Mouse (Mus musculus) layer of hippocampus, adult 2 months (tissue): Measurements from ENCODE around the gene Wfdc10. TPM values are rescaled to one million over a fixed set of nuclear protein-coding genes. Genes with fewer than 3 reads are reported as not detected.
A peak's percentile ranks its signal among the peaks of the same experiment; 100 is the strongest.

Experiments
- DNase-seq, 2 experiments: peaks; one replicate each; pipeline ENCODE4 v3.0.0; 2022; ENCODE audit warnings: low spot score in 2 of 2
- H3K27ac ChIP-seq: fragments of 200-600 bp; 2 replicates; pipeline ENCODE4 v1.8.1; 2022
- H3K4me3 ChIP-seq: fragments of 200-600 bp; 2 replicates; pipeline ENCODE4 v1.8.1; 2022; ENCODE audit warnings: mild to moderate bottlenecking
- CTCF ChIP-seq: fragments of 200-600 bp; conservative IDR thresholded peaks from 2 replicates; pipeline ENCODE4 v1.8.1; 2022; ENCODE audit warnings: antibody characterized with exemption, mild to moderate bottlenecking, moderate library complexity
- total RNA-seq, 2 experiments: library from RNA; stranded (reverse); gene quantifications; 2 replicates each; pipeline ENCODE4 v1.2.3; 2021

The Wfdc10 gene
- total RNA-seq, 2 experiments from 2014 or later: not detected

DNA sequence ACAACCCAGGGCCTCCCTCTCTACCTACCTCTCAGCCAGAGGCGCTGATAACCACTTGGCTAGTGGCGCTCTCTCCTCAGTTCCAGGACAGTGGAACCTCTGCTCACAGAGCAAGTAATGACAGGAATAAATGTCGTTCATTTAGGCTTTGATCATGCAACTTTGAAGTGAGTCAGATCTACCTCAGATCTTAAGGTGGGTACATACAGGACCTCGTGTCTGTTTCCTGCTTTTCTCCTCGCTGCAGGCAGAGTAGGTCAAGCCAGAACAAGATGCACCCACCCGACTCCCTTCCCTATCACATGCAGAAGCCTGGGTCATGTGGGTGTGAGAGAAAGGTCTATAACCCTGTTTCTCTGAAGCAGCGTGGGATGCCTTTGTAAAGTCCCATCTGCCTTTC lies 18.1 kb downstream of the Wfdc10 start, which contains the start of gene Wfdc11:
Wfdc11 (minus strand) TSS at position 101 of the 400 bp plus-strand sequence.
- TF ChIP-seq CTCF: no peak
- Histone ChIP-seq H3K27ac (no peak within 1 kb of the TSS), H3K4me3 (no peak within 1 kb of the TSS)
- no peak for DNase-seq

DNA sequence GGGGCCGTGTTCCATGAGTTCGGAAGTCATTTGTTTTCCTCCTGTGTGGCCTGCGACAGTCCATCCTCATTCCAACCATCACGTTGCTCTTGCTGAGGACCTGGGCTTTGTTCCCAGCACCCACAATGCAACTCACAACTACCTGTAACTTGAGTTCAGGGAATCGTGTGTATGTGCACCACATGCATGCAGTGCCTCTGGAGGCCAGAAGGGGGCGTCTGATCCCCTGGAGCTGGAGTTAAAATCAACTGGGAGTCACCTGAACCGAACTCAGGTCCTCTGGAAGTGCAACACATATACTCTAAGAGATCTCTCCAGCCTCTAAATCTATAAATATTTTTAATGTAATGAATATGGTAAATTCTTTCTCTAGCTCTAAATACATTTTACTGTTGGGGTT lies 20.3 kb downstream of the Wfdc10 start:
- Histone ChIP-seq H3K27ac (no peak overlapping the region), H3K4me3 (no peak overlapping the region)
- TF ChIP-seq CTCF: peak; percentile 37
- DNase-seq: no peak

DNA sequence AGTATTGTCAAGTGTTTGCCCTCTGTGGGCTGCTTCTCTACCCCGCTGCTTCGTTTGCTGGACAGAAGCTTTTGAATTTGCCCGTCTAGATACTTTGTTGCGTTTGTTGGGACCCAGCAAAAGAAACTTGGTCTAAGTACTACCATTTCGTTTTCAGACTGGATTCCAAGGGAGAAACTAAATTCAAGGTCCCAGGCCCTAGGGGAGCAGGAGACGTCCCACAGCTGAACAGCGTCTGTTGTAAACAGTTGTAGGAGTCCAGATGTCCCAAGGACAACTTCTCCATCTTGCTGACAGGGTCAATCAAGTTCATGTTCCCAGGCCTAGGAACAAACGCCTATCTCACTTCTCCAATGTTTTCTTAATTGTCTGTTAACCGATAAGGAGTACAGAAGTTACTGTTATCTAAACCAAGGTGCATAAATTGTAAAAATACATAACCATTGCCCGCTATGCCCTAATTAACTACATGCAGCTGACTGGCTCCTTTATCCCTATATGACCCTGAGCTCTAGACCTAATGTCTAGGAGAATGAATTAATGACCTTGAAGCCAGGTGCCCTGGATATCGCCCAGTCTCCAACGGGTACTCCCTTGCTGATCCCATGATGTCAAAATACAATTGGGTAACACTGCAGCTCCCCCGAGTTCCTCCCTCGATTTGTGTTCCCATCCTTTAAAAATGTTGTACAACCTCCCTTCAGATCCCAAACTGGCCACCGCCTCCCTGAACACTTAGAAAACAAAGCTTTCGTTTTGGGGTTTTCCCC lies 21.3 kb downstream of the Wfdc10 start:
- Histone ChIP-seq H3K4me3 (no peak overlapping the region), H3K27ac (no peak overlapping the region)
- no peak for DNase-seq
- no peak for TF ChIP-seq CTCF

DNA sequence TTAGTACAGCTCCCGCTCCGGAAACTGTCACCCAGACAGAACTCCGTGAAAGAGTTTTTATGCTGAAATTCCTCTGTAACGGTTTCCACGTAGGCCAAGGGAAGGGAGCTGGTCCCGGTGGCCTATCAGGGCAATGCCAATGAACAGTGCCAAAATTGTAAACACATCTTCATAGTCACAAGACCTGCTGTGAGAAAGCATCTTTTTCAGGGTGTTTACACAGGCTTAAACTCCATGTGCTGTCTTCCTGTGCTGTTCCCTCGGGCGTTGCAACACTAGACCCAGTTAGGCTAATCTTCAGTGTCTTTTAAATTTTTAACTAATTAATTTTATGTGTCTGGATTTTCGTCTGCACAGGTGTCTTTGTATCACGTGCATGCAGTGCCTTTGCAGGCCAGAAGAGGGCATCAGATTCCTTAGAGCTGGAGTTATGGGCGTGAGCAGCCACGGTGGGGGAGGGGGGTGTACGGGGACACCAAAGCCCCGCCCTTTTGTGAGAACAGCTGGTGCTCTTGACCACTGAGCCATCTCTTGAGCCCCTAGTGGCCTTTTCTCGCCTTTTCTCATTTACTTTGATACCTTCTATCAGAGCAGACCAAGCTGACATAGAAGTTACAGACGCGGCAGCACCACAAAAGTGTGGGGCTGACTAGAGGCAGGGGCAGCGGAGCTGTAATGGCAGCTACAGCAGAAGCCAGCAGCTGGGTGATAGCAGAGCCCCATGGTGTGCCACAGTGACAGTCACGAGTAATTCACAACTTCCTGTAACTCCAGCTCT lies 23.2 kb downstream of the Wfdc10 start:
- Histone ChIP-seq H3K27ac (no peak overlapping the region), H3K4me3 (peak overlapping the region; percentile 46)
- TF ChIP-seq CTCF: peak; percentile 81
- peak; percentile 51 to 54 for DNase-seq

DNA sequence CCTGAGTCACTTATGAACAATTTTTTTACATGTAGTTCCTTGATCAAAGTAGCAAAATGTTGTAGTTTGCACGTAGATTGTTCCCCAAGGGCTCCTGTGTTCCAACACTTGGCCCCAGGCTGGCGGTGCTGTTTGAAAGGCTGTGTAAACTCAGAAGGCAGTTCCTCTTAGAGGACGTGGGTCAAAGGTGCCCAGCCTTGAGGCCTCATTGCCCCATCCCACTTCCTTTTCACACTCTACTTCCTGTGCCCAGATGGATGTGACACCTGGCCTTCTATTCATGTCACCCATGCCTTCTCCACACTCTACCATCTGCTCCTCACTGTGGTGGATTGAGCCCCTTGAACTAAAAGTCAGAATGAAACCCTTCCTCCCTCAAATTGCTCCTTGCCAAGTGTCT lies 24.1 kb downstream of the Wfdc10 start:
- no peak overlapping the region for H3K4me3 ChIP-seq
- H3K27ac ChIP-seq: no peak overlapping the region
- DNase-seq: no peak
- no peak for TF ChIP-seq CTCF

DNA sequence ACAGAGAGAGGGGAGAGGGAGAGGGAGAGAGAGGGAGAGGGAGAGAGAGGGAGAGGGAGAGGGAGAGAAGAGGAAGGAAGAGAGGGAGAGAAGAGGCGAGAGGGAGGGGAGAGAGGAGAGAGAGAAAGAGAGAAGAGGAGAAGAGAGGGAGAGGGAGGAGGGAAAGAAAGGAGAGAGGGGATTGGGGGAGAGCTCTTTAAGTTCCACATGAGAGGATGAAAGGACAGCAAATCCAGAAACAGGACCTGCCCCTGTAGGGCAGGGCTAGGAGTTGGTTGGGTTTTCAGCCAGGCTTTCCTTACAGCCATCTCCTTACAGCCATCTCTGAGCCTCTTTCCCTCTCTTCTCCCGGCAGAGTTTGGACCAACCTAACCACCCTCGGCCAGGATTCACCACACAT lies 29.0 kb downstream of the Wfdc10 start, which contains the start of gene Wfdc13:
Wfdc13 (plus strand) TSS at position 301 of the 400 bp plus-strand sequence.
- Histone ChIP-seq H3K27ac (no peak within 1 kb of the TSS), H3K4me3 (no peak within 1 kb of the TSS)
- no peak for DNase-seq
- TF ChIP-seq CTCF: no peak

DNA sequence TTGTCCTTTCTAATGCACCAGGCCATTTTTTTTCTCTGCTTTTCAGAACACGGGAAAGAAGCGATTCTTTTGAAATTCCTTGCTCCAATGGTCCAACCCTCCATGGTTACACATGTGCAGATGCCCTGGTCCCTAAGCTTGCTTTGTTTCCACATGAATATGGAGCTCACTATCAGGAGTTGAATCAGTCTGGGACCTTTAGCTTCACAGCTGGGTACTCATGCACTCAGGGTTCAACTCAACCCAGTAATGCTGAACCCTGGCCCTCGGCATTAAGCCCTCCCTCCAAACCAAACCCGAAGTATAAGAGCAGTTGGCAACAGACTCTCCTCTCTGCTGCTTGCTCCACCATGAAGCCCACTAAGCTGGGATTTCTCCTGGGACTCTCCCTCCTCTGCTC lies 42.4 kb downstream of the Wfdc10 start, which contains the start of gene Spint4:
Spint4 (plus strand) TSS at position 301 of the 400 bp plus-strand sequence.
- H3K27ac ChIP-seq: no peak within 1 kb of the TSS
- no peak within 1 kb of the TSS for H3K4me3 ChIP-seq
- no peak for TF ChIP-seq CTCF
- DNase-seq: no peak

DNA sequence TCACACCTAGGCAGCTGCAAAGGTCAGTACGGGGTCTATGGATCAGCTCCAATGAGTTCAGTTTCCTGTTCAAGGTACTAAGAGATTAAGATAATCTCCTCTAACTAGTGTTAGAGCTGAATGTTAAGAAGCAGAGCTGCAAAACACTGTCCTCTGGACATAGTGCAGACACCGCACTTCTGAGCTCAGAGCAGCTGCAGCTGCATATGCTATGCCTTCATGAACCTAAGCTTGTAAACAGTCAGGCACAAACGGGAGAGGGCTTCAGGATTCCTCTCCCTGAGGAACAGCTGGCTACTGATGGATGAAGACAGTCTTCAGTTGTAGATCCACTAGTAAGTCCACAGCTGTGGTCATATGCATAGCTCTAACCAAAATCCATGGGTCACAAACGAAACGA lies 45.1 kb downstream of the Wfdc10 start:
- Histone ChIP-seq H3K4me3 (no peak overlapping the region), H3K27ac (no peak overlapping the region)
- no peak for TF ChIP-seq CTCF
- DNase-seq: no peak

DNA sequence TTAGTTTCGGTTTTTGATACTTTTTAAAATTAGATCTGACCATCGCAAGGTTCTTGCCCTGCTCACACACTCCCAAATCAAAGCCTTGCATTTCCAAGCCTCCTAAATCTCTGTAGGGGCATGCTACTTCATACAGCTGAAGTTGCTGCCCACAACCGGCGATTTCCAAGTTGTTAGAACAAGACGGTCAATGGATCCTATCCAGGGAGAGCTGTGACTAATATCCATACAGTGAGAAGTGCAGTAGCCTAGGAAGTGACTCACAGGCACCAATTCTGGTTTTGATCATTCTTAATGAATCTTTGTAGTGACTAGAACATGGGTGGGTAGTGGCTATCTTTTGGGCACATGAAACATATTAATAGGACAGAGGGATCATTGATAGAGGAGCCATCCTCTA lies 45.9 kb downstream of the Wfdc10 start:
- no peak overlapping the region for H3K4me3 ChIP-seq
- DNase-seq: no peak
- H3K27ac ChIP-seq: no peak overlapping the region
- TF ChIP-seq CTCF: no peak

DNA sequence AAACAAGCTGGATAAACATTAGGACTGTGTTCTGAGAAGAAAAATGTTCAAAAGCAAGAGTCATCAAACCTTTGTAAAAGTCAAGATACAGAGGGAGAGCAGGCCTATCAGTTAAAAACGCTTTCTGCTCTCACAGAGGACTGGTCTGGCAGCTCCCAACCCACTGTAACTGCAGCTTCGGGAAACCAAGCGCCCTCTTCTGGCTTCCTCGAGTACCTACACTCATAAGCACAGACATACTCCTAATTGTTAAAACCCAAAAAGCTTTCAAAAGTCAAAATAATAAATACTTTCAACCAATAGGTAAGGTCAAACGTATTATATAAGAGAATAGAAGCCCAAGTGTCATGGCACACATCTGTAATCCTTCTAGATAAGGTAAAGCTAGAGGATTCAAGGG lies 48.4 kb downstream of the Wfdc10 start:
- TF ChIP-seq CTCF: no peak; the same call in 1 of the 2 replicates
- H3K4me3 ChIP-seq: no peak overlapping the region
- no peak overlapping the region for H3K27ac ChIP-seq
- no peak for DNase-seq

DNA sequence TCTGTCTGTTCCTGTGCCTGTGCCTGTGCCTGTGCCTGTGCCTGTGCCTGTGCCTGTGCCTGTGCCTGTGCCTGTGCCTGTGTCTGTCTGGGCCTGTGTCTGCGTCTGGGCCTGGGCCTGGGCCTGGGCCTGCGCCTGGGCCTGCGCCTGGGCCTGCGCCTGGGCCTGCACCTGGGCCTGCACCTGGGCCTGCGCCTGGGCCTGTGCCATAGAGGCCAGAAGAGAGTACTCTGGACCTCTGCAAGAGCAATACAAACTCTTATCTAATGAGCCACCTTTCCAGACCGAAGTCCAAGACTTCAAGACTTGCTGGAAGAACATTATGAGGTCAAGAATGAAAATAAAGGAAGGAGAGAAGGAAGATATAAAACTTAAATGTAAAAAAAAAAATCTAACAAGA lies 49.5 kb downstream of the Wfdc10 start:
- no peak for TF ChIP-seq CTCF
- DNase-seq: no peak
- H3K27ac ChIP-seq: no peak overlapping the region

DNA sequence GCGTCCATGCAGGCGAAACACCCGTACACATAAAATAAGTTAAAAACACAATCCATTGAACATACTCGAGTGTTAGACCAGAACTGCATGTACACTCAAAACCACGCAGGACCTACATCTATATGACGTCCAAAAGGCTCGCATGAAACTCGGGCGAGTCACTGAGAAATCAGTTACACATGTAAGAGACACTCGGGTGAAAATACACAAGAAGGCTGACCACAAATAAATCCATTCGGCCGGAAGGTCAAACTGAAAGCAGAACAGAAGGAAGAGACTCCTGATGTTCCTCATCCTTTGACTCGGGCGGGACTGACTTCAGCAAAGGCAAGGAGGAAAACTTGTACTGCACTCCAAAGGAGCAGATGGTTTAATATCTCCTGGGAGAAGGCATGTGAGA lies 50.1 kb downstream of the Wfdc10 start:
- TF ChIP-seq CTCF: no peak
- DNase-seq: no peak
- Histone ChIP-seq H3K4me3 (no peak overlapping the region), H3K27ac (no peak overlapping the region)

More for the DNA sequence above, 49.5 kb downstream of the Wfdc10 start:
- no peak overlapping the region for H3K4me3 ChIP-seq

Other genes starting within 250 kb of the Wfdc10 start
- 100 to 1,000 TPM; 122 to 137 TPM for gene Sdc4, start 212.2 kb upstream of the Wfdc10 start, total RNA-seq
- 10 to 100 TPM; 40.8 to 41.0 TPM for gene Sys1, start 199.1 kb upstream of the Wfdc10 start, total RNA-seq
- 1 to 10 TPM; 6.2 to 6.9 TPM for gene Gm20458, start 195.1 kb upstream of the Wfdc10 start, total RNA-seq
- not detected for gene Trp53tg5, start 182.3 kb upstream of the Wfdc10 start, total RNA-seq
- 100 to 1,000 TPM; 111 to 112 TPM for gene Dbndd2, start 169.9 kb upstream of the Wfdc10 start, total RNA-seq
- gene Pigt, start 158.5 kb upstream of the Wfdc10 start, total RNA-seq: 10 to 100 TPM; 79.3 to 84.1 TPM
- gene Wfdc2, start 93.6 kb upstream of the Wfdc10 start, total RNA-seq: not detected
- gene Spint3, start 82.6 kb upstream of the Wfdc10 start, total RNA-seq: not detected
- gene Wfdc6a, start 70.6 kb upstream of the Wfdc10 start, total RNA-seq: not detected
- not detected for gene Eppin, start 62.5 kb upstream of the Wfdc10 start, total RNA-seq
- not detected for gene Wfdc6b, start 42.5 kb upstream of the Wfdc10 start, total RNA-seq
- not detected for gene Wfdc8, start 42.4 kb upstream of the Wfdc10 start, total RNA-seq
- not detected for gene Wfdc16, start 17.2 kb upstream of the Wfdc10 start, total RNA-seq
- not detected for gene Wfdc9, start 537 bp downstream of the Wfdc10 start, total RNA-seq
- gene Wfdc11, start 18.0 kb downstream of the Wfdc10 start, total RNA-seq: not detected
- gene Wfdc13, start 29.1 kb downstream of the Wfdc10 start, total RNA-seq: not detected
- not detected for gene Spint4, start 42.5 kb downstream of the Wfdc10 start, total RNA-seq
- gene Spint5, start 59.3 kb downstream of the Wfdc10 start, total RNA-seq: not detected
- gene Wfdc3, start 89.9 kb downstream of the Wfdc10 start, total RNA-seq: 1 to 10 TPM in 1 of 2 experiments, under 1 TPM in 1; 0.64 to 1.3 TPM
- gene Dnttip1, start 89.9 kb downstream of the Wfdc10 start, total RNA-seq: 10 to 100 TPM; 40.4 to 41.2 TPM
- 1 to 10 TPM in 1 of 2 experiments, under 1 TPM in 1; 0.76 to 1.6 TPM for gene Ube2c, start 113.9 kb downstream of the Wfdc10 start, total RNA-seq
- not detected for gene Tnnc2, start 123.9 kb downstream of the Wfdc10 start, total RNA-seq
- 10 to 100 TPM; 39.8 TPM for gene Snx21, start 129.8 kb downstream of the Wfdc10 start, total RNA-seq
- 10 to 100 TPM; 25.8 to 32.2 TPM for gene Acot8, start 148.8 kb downstream of the Wfdc10 start, total RNA-seq
- 1 to 10 TPM; 7.2 to 8.9 TPM for gene Zswim3, start 149.1 kb downstream of the Wfdc10 start, total RNA-seq
- gene Zswim1, start 166.6 kb downstream of the Wfdc10 start, total RNA-seq: 10 to 100 TPM; 23.6 to 25.2 TPM
- under 1 TPM; 0.47 to 0.79 TPM for gene Spata25, start 172.5 kb downstream of the Wfdc10 start, total RNA-seq
- 100 to 1,000 TPM; 103 to 108 TPM for gene Ctsa, start 176.8 kb downstream of the Wfdc10 start, total RNA-seq
- 1 to 10 TPM; 2.8 to 3.6 TPM for gene Neurl2, start 177.4 kb downstream of the Wfdc10 start, total RNA-seq
- gene Pltp, start 201.7 kb downstream of the Wfdc10 start, total RNA-seq: 10 to 100 TPM; 67.4 to 86.9 TPM
- 10 to 100 TPM; 45.9 to 49.6 TPM for gene Pcif1, start 223.3 kb downstream of the Wfdc10 start, total RNA-seq